Mouse (Mus musculus): Measurements from ENCODE around the gene Tmem123. TPM values are rescaled to one million over a fixed set of nuclear protein-coding genes. Genes with fewer than 3 reads are reported as not detected.
A peak's percentile ranks its signal among the peaks of the same experiment; 100 is the strongest.

Gene Tmem123
- total and polyA plus RNA-seq, 2 experiments from 2014 or later = 62.4 to 81.9 TPM

DNA sequence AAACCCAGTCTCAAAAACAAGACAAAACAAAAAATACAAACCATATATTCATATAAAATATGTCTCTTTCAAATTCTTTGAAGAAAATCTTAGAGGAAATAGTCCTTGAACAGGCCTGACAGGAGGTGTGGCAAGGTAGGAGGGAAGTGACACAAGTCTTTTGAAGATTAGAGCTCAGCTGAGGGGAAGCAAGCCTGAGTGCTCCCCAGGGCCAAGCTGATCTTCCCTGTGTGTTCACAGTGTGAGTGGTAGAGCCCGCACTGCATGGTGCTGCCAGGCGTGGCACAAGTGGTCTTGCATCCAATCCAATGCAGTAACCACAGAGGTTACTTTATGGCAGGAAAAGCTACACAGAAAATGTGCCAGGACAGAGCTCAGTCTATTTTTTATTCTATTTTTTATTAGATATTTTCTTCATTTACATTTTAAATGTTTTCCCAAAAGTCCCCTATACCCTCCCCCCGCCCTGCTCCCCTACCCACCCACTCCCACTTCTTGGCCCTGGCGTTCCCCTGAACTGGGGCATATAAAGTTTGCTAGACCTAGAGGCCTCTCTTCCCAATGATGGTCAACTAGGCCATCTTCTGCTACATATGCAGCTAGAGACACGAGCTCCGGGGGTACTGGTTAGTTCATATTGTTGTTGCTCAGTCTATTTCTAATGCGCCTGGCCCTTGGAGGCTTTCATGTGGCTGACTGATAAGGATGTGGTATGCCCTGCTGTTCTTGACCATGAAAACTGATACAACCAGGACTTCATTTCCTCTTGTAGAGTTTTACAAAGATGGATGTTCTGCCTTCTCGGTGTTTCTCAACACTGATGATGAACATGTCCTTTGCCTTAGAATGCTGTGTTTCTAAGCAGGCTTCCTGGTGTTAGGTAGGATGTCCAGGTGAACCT is 16.7 kb downstream of the Tmem123 start:
- Histone ChIP-seq H3K9ac (replicated peaks; ENCODE audit: low read depth, low read length) (no peak overlapping the region), H3K4me1 (ENCODE audit: control insufficient read depth, insufficient read depth) (no peaks in the 10 kb centered on the region), H3K27ac (ENCODE audit: low read depth) (no peak overlapping the region), H3K9me3 (replicated peaks; ENCODE audit: control insufficient read depth, low read length) (no peaks in the 10 kb centered on the region), H3K4me3 (ENCODE audit: low read depth, low read length) (no peak overlapping the region), H3K4me2 (ENCODE audit: low read depth, low read length) (no peak overlapping the region), H3K36me3 (replicated peaks; ENCODE audit: control insufficient read depth, insufficient read depth, low read length) (peaks cover 47% of the 10 kb centered on the region), H3K27me3 (ENCODE audit: control insufficient read depth, insufficient read depth, low read length) (no peaks in the 10 kb centered on the region)
- no peak for DNase-seq (ENCODE audit: low spot score)
- no peak for ATAC-seq (ENCODE audit: insufficient read depth, low read depth)
- WGBS = 83% methylated on average over 8 of the region's 8 CpGs
- TF ChIP-seq CTCF (IDR thresholded peaks at IDR 0.05; ENCODE audit: low read depth) = no peak
- TF ChIP-seq EP300 (IDR thresholded peaks at IDR 0.05; ENCODE audit: low read depth) = no peak

DNA sequence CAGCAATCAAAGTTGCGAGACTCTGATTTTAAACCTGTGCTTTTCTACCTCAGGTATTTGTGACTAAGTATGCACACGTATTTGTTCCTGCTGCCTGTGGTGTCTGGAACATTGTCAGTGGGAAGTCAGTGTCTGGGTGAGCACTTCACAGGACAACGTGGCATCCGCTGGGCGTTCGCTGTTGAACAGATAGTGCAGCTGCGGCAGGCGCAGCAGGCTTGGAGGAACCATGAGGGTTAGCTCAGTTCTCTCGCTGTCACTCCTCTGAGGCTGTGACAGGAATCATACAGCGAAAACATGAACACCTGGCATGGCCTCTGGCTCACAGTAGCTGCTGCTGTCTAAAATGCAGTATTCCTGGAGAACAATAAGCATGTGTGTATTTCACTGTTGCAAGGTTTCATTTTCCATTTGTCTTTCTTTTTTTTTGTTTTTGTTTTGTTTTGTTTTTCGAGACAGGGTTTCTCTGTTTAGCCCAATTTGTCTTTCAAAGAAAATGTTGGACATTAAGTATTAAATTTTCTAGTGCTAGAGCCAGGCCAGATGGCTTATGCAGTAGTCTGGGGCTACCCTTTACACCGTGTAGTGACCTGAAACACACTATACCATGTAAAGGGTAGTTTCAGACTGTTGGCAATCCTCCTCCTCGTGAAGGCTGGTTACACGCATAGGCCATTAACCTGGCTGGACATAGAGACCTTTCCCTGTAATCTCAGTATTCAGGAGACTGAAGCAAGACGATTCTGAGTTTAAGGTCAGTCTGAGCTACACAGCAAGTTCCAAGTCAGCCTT is 20.2 kb downstream of the Tmem123 start:
- Histone ChIP-seq H3K4me3 (ENCODE audit: low read depth, low read length) (no peak overlapping the region), H3K27me3 (ENCODE audit: control insufficient read depth, insufficient read depth, low read length) (no peaks in the 10 kb centered on the region), H3K9me3 (replicated peaks; ENCODE audit: control insufficient read depth, low read length) (no peaks in the 10 kb centered on the region), H3K4me2 (ENCODE audit: low read depth, low read length) (no peak overlapping the region; the same call in 1 of the 2 replicates), H3K9ac (replicated peaks; ENCODE audit: low read depth, low read length) (no peak overlapping the region), H3K4me1 (ENCODE audit: control insufficient read depth, insufficient read depth) (no peaks in the 10 kb centered on the region), H3K27ac (ENCODE audit: low read depth) (peak overlapping the region; percentile 46), H3K36me3 (replicated peaks; ENCODE audit: control insufficient read depth, insufficient read depth, low read length) (peaks cover 38% of the 10 kb centered on the region)
- 62% methylated on average over 15 of the region's 15 CpGs for WGBS
- DNase-seq (ENCODE audit: low spot score) (peak; percentile 19), ATAC-seq (ENCODE audit: insufficient read depth, low read depth) (peak; percentile 49; the same call in 1 of the 2 replicates)
- TF ChIP-seq CTCF (IDR thresholded peaks at IDR 0.05; ENCODE audit: low read depth) = no peak
- TF ChIP-seq EP300 (IDR thresholded peaks at IDR 0.05; ENCODE audit: low read depth) = no peak

DNA sequence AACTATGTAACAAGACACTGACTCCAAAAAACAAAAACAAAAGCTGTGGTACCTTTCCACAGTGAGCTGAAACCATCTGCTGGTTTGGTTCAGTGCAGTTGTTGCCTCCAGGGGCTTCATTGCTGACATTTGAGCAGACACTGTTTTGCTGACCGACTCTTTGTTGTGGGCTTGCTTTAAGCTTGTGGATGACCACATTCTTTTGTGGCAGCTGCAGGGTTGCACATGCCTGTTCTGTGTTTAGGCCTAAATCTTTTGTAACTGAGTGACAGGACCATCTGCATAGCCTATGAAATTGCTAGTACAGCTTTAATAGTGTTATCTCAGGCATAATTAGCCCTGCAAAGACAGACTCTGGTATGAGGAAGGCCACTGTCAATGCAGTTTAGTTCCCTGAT is 20.8 kb downstream of the Tmem123 start:
- TF ChIP-seq CTCF (IDR thresholded peaks at IDR 0.05; ENCODE audit: low read depth) (no peak), EP300 (IDR thresholded peaks at IDR 0.05; ENCODE audit: low read depth) (no peak)
- Histone ChIP-seq H3K4me3 (ENCODE audit: low read depth, low read length) (no peak overlapping the region), H3K27ac (ENCODE audit: low read depth) (no peak overlapping the region), H3K4me2 (ENCODE audit: low read depth, low read length) (no peak overlapping the region), H3K27me3 (ENCODE audit: control insufficient read depth, insufficient read depth, low read length) (no peaks in the 10 kb centered on the region), H3K9me3 (replicated peaks; ENCODE audit: control insufficient read depth, low read length) (no peaks in the 10 kb centered on the region), H3K9ac (replicated peaks; ENCODE audit: low read depth, low read length) (no peak overlapping the region), H3K4me1 (ENCODE audit: control insufficient read depth, insufficient read depth) (no peaks in the 10 kb centered on the region), H3K36me3 (replicated peaks; ENCODE audit: control insufficient read depth, insufficient read depth, low read length) (peaks cover 35% of the 10 kb centered on the region)
- WGBS = 29% methylated on average over 1 of the region's 1 CpGs
- ATAC-seq (ENCODE audit: insufficient read depth, low read depth) = no peak
- DNase-seq (ENCODE audit: low spot score) = no peak

DNA sequence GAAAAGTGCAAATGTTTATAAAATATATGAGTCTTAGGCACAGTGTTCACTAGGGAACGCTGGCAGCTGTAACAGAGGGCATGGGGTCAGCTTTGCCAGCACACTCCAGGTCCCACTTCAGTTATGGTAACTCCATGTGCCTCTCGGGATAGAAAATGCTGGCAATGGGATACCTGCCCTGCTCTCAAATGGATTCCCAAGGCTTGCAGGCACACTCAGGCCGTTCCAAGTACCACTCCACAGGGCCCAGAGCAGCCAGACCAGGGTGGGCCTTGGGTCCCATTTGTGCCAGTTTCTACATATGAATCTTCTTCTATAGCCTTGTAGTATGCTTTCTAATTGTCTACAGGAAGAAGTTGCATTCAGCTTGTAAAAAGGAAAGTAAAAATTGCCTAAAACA is 21.6 kb downstream of the Tmem123 start:
- Histone ChIP-seq H3K4me2 (ENCODE audit: low read depth, low read length) (no peak overlapping the region), H3K4me3 (ENCODE audit: low read depth, low read length) (no peak overlapping the region), H3K4me1 (ENCODE audit: control insufficient read depth, insufficient read depth) (no peaks in the 10 kb centered on the region), H3K27me3 (ENCODE audit: control insufficient read depth, insufficient read depth, low read length) (no peaks in the 10 kb centered on the region), H3K9me3 (replicated peaks; ENCODE audit: control insufficient read depth, low read length) (no peaks in the 10 kb centered on the region), H3K9ac (replicated peaks; ENCODE audit: low read depth, low read length) (no peak overlapping the region), H3K36me3 (replicated peaks; ENCODE audit: control insufficient read depth, insufficient read depth, low read length) (peaks cover 37% of the 10 kb centered on the region), H3K27ac (ENCODE audit: low read depth) (no peak overlapping the region)
- TF ChIP-seq CTCF (IDR thresholded peaks at IDR 0.05; ENCODE audit: low read depth) (no peak), EP300 (IDR thresholded peaks at IDR 0.05; ENCODE audit: low read depth) (no peak)
- 89% methylated on average over 3 of the region's 3 CpGs for WGBS
- ATAC-seq (ENCODE audit: insufficient read depth, low read depth) = no peak
- DNase-seq (ENCODE audit: low spot score) = no peak

DNA sequence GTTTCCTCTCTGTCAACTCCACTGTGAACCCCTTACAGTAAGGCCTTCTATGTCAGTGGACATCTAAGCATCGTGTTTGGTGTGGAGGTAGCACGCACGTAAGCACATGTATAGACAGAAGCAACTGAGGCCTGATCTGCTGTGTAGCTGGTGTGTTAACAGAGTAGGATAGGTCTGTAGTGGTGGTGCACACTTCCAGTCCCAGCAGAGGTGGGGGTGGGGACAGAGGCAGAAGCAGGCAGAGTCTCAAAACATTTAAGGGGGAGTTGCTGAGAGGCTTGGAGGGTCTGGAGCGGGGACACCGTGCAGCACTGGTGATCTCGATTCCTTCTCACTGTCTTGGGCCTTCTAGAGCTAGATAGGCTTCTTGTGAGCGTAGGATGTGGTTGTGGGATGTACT is 22.2 kb downstream of the Tmem123 start:
- H3K4me3 ChIP-seq (ENCODE audit: low read depth, low read length) = no peak overlapping the region
- DNase-seq (ENCODE audit: low spot score) = no peak
- no peak overlapping the region for H3K4me2 ChIP-seq (ENCODE audit: low read depth, low read length)
- no peak overlapping the region for H3K9ac ChIP-seq (replicated peaks; ENCODE audit: low read depth, low read length)
- H3K9me3 ChIP-seq (replicated peaks; ENCODE audit: control insufficient read depth, low read length) = no peaks in the 10 kb centered on the region
- ATAC-seq (ENCODE audit: insufficient read depth, low read depth) = no peak
- H3K36me3 ChIP-seq (replicated peaks; ENCODE audit: control insufficient read depth, insufficient read depth, low read length) = peaks cover 41% of the 10 kb centered on the region
- no peak overlapping the region for H3K27ac ChIP-seq (ENCODE audit: low read depth)
- WGBS = 89% methylated on average over 7 of the region's 7 CpGs
- TF ChIP-seq CTCF (IDR thresholded peaks at IDR 0.05; ENCODE audit: low read depth) = no peak
- TF ChIP-seq EP300 (IDR thresholded peaks at IDR 0.05; ENCODE audit: low read depth) = no peak
- H3K4me1 ChIP-seq (ENCODE audit: control insufficient read depth, insufficient read depth) = no peaks in the 10 kb centered on the region
- no peaks in the 10 kb centered on the region for H3K27me3 ChIP-seq (ENCODE audit: control insufficient read depth, insufficient read depth, low read length)

Measured in heart, postnatal 0 days (tissue).